Mouse (Mus musculus) heart, postnatal 10 days (tissue): Measurements from ENCODE around the gene Myd88. TPM values are rescaled to one million over a fixed set of nuclear protein-coding genes. Genes with fewer than 3 reads are reported as not detected.
A peak's percentile ranks its signal among the peaks of the same experiment; 100 is the strongest.

Experiments used
- DNase-seq, 2 experiments: peaks; one replicate each; pipeline ENCODE4 v3.0.0; 2021
- intact Hi-C: fragments of 180-260 bp; cut with DNase I; formaldehyde crosslinking; loops from one replicate; pipeline ENCODE4 v1.15.1; 2025
- total RNA-seq, 2 experiments: library from RNA; stranded (reverse); gene quantifications; 2 replicates each; pipeline ENCODE4 v1.2.3; 2021

Myd88 gene
- total RNA-seq, 2 experiments from 2014 or later: 16.1 to 20.8 TPM

- intact Hi-C loops: no loop called here
Measured at GRCm38 (mm10) chr9:119346376-119346775, 5.2 kb upstream of the Myd88 start.

GRCm38 (mm10) chr9:119342728-119343127 is 1.5 kb upstream of the Myd88 start:
- DNase-seq: no peak
- intact Hi-C loops: no loop called here

More at GRCm38 (mm10) chr9:119346376-119346775, 5.2 kb upstream of the Myd88 start:
- no peak for DNase-seq

DNA sequence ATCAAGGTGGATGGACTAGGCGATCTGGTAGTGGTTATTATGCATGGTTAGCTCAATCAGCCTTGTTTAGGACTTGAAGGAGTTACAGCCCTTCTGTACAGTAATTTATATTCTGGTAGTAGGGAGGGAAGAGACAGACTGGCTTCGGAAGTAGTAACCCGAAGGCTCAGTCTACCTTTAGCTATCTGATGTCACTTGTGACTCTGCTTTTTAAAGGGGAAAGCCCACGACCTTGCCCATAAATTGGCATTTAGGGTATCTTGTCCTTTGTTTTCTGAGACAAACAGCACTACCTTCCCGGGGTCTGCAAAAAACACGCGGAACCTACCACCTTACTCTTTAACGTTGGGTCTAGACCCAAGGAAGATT is 1.0 kb downstream of the Myd88 start:
- no peak for DNase-seq
- intact Hi-C loops: loop anchor here (2.0 kb wide), 1 partner anchor 17 kb away; the partner anchor contains the start of gene Oxsr1

- intact Hi-C loops: loop anchor here (2.0 kb wide), 1 partner anchor 17 kb away; the partner anchor contains the start of gene Oxsr1
- peak; percentile 83 to 84 for DNase-seq
Measured at GRCm38 (mm10) chr9:119339558-119340211, 1.5 kb downstream of the Myd88 start, which contains the start of gene Acaa1a. Gene Acaa1a (plus strand): TSS chr9:119339676.

- no peak for DNase-seq
- intact Hi-C loops: no loop called here
Measured at GRCm38 (mm10) chr9:119339106-119339505, 2.1 kb downstream of the Myd88 start.

GRCm38 (mm10) chr9:119338350-119338749 is 2.9 kb downstream of the Myd88 start:
- no peak for DNase-seq
- intact Hi-C loops: no loop called here

- intact Hi-C loops: no loop called here
Measured at GRCm38 (mm10) chr9:119337842-119338241, 3.4 kb downstream of the Myd88 start.

DNA sequence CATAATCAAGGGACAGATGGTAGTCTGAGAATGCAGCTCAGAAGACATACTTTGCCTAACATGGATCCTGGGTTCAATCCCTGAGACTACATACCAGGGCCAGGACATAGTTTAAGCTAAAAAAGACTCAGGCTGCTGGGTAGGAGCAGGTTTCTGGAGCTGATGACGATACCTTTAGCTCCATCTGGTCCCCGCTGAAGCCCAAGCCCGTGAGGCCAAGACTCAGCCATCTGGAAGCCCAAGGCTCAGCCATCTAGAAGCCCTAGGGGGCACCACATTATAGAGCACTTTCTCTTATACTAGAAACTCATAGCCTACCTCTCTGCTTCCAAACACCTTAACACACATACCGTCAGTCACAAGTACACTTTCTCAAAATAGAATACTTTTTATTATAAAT is 5.6 kb downstream of the Myd88 start:
- intact Hi-C loops: no loop called here
- no peak for DNase-seq

More at GRCm38 (mm10) chr9:119337842-119338241, 3.4 kb downstream of the Myd88 start:
- DNase-seq: no peak

GRCm38 (mm10) chr9:119334834-119335233 is 6.4 kb downstream of the Myd88 start:
- DNase-seq: no peak

GRCm38 (mm10) chr9:119334324-119334723 is 6.9 kb downstream of the Myd88 start:
- intact Hi-C loops: no loop called here

More at GRCm38 (mm10) chr9:119334834-119335233, 6.4 kb downstream of the Myd88 start:
- intact Hi-C loops: no loop called here

DNA sequence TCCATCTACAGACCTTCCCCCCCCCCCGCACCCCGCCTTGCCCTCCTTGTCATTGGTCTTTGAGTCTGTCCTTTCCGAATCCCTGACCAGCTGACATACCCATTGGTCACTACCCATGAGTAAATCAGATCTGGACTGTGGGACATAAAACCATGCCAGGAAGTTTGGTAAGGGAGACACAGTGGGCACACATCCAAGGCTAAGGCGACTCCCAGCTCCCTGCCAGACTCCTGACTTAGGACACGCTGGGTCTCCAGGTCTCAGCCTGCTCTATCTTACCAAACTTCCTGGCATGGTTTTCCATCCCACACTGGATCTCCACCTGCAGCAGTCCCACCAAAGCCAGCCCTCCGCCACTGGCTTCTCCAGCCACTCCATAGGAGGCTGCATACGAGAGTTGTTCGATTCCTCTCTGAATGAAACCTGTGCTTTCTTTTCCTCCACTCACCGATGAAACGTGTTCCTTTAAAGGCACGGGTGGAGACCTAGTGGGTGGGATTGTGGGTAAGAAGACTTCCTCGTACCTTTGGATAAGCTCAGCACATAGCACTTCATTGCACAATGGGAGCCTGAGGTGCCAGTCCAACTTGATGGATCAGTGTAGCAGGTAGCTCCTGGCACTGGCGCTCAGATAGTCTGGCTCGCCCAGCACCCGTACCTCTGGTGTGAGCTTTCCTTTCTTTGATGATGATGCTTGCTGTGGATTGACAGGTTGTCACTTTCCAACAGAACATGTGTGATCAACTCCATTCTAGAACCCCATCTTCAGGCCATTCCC is 10.8 kb downstream of the Myd88 start:
- DNase-seq: peak in 1 of 2 experiments; percentile 40
- intact Hi-C loops: no loop called here

More at GRCm38 (mm10) chr9:119334324-119334723, 6.9 kb downstream of the Myd88 start:
- DNase-seq: peak; percentile 76 to 81

DNA sequence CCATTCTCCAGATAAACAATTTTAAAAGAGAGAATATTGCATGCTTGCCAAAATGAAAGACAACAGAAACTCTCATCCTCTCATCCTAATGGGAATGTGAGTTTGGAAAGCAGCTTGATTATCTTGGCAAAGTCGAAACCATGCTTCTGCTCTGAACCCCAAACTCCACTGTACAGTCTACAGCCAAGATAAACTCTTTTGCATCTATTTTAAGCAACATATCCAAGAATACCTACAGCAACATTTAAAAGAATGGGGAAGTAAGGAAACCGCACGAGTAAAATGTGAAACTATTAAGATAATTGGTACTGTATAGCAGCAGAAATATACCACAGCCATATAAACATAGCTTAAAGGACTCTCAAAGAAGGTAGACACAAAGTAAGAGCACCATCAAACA is 12.7 kb downstream of the Myd88 start:
- DNase-seq: no peak
- intact Hi-C loops: no loop called here

GRCm38 (mm10) chr9:119324130-119324529 is 17.1 kb downstream of the Myd88 start:
- intact Hi-C loops: no loop called here
- DNase-seq: no peak

DNA sequence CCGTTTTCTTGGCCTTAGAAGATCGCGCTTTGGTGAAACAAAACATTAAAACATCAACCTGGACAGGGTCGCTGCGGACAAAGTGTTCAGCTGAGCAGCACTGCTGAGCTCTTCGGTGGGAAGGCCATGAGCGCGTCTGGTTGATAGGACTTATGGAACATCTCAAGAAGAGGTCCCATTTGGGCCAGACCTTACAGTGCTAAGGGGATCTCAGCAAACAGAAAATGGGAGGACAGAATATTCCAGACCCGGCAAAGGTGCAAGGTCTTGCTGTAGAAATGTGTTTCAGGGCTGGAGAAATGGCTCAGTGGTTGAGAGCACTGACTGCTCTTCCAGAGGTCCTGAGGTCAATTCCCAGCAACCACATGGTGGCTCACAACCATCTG is 18.0 kb downstream of the Myd88 start:
- DNase-seq: no peak
- intact Hi-C loops: loop anchor here (2.0 kb wide), 1 partner anchor 18 kb away; the partner anchor contains the start of gene Myd88

- DNase-seq: peak; percentile 100
- intact Hi-C loops: loop anchor here (2.0 kb wide), 1 partner anchor 18 kb away; the partner anchor contains the start of gene Myd88
Measured at GRCm38 (mm10) chr9:119322289-119323259, 18.6 kb downstream of the Myd88 start, which contains the start of gene Oxsr1. Gene Oxsr1 (minus strand): TSS chr9:119322427.

DNA sequence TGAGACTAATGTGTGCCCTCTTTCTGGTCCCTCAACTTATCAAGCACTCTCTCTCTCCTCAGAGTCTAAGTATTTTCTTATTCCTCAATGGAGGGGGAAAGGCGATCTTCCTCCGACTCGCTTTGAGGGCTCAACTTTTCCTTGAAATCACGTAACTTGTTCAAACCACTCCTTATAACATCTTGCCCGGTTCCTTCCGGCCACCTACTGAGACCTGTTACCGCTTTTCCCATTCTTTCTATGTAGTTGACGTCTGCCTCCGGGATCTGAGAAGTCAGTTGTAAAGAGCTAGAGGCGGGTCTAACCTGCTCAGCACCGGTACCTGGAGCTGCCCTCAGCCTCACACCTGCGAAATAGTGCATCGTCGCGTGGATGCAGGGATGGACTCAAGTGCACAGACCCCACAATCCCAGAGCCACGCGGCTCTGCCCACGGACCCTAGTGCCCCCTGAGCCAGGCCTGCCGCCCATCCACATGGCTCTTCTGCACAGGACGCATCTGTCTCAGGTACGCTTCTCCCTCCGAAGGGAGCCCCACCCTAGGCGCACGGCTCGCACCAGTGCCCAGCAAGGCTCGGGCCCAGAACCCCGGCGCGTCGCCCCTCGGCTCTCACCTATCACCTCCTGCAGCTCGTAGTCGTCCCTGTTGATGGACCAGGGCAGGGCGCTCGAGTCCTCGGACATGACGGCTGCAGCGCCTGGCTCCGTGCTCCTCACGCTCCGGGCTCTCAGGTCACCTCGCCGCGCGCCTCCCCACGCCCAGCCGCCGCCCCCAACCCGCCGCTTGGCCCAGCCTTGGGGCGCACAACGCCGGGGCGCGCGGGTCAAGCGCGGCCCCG is 19.6 kb downstream of the Myd88 start:
- peak in 1 of 2 experiments; percentile 19 for DNase-seq
- intact Hi-C loops: loop anchor here (2.0 kb wide), 1 partner anchor 19 kb away; the partner anchor contains the start of gene Myd88

- intact Hi-C loops: no loop called here
- peak in 1 of 2 experiments; percentile 13 for DNase-seq
Measured at GRCm38 (mm10) chr9:119320946-119321345, 20.3 kb downstream of the Myd88 start.

- no peak for DNase-seq
- intact Hi-C loops: no loop called here
Measured at GRCm38 (mm10) chr9:119320446-119320845, 20.8 kb downstream of the Myd88 start.

- DNase-seq: no peak
- intact Hi-C loops: no loop called here
Measured at GRCm38 (mm10) chr9:119318891-119319290, 22.3 kb downstream of the Myd88 start.
